Mouse (Mus musculus) liver, postnatal 0 days (tissue): Measurements from ENCODE around the gene Nptxr.

Experiments
- CTCF ChIP-seq: sonication (generic); IDR thresholded peaks from 2 replicates; pipeline ENCODE4 v1.5.1; 2016; ENCODE audit warnings: antibody characterized with exemption, low read depth
- EP300 ChIP-seq: IDR thresholded peaks from 2 replicates; pipeline ENCODE4 v1.6.1; 2016; ENCODE audit warnings: antibody characterized with exemption, low read depth, mild to moderate bottlenecking

GRCm38 (mm10) chr15:79755176-79755575 lies 49.4 kb downstream of the Nptxr start:
- TF ChIP-seq CTCF = no peak
- TF ChIP-seq EP300 = no peak
